Mouse (Mus musculus): ENCODE measurements around the gene Lefty1. TPM values are rescaled to one million over a fixed set of nuclear protein-coding genes. Genes with fewer than 3 reads are reported as not detected.
A peak's percentile ranks its signal among the peaks of the same experiment; 100 is the strongest.
"Not testable (repeated sequence)": the region's sequence is repeated elsewhere in the genome, so short reads cannot be mapped to it uniquely, and the experiment has no call there.

Gene Lefty1
- under 1 TPM; 0.66 to 0.81 TPM for total RNA-seq (2021)
- long read RNA-seq, experiment 1, result 0 reads
- long read RNA-seq, experiment 2, partial matches to known transcripts, result 0 of 2 reads
- long read RNA-seq, experiment 2, other reads (novel, unspliced or antisense), result 0 of 2 reads

DNA sequence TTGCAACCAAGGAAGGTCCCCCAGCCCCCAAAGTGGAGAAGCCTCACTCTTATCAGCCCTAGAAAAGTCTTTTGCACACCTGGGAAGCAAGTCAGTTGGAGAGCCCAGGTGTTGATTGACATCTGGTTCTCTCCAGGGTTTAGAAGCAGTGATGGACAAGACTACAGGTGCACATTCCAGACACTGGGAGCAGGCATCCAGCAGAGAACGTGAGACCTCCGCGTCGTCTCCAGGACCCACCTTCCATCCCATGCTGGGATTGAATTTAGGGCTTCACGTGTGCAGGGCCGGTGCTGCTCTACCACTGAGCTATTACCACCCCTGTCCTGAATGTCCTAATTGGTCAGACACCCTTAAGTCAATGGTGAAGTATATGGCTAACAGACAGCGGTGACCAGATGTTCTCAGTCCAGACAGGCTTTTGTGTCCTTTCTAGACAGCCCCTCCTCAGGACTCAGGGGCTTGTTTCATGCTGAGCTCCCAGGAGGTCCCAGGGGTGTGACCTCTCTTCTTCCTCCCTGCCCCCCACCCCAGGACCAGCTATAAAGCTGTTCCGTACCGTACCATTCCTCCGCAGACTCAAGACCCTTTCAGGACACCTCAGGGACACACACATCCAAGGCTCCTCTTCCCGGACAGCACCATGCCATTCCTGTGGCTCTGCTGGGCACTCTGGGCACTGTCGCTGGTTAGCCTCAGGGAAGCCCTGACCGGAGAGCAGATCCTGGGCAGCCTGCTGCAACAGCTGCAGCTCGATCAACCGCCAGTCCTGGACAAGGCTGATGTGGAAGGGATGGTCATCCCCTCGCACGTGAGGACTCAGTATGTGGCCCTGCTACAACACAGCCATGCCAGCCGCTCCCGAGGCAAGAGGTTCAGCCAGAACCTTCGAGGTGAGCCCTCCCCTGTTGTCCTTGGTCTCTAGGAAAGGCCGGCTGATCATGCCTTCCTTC lies at the start of gene Lefty1:
TSS of gene Lefty1 (plus strand) at position 556 of the 953 bp plus-strand sequence.
- no peak for DNase-seq
- intact Hi-C loops (cut with DNase I), result no loop called here

DNA sequence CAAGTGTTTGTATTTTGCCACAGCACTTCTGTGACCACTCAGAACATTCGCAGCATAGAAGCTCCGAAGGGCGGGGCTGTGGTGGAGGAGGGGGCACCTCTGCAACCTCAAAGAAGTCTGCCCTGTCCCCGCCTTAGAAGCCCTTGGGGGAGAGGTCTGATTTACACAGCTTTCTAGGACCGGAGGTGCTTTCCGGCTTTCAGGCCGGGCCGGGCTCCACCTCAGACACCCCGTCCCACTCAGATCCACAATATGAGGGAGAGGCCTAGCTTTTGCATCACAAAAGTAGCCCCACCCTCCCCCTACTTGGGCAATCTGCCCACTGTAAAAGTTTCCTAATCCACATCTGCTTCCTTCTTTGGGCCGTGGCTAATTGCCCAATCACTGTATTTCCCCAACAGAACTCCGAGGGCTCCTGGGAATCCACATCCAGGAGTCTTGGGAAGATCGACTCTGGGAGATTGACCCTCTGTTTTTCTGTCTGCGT lies 46.2 kb upstream of the Lefty1 start:
- intact Hi-C loops (cut with DNase I), result no loop called here

DNA sequence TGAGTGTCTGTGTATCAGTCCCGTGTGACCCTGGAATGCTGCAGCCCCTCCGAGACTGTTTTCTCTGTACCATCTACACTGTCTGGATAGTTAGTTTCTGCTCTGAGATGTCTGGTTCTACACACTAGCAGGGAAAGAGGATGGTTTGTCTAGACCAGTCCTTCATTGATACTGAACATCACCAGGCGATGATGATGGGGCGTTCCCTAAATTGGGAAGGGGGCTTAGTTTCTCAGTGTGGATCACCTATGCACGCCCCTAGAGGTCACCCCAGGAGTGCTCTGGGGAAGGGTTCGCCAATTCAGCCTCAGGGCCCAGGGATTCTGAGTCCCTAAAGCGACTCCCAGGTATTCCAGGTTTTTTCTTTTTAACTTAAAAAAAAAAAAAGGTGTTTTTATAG lies 45.6 kb upstream of the Lefty1 start:
- intact Hi-C loops (cut with DNase I), result no loop called here
- no peak for DNase-seq

More for the DNA sequence above, 46.2 kb upstream of the Lefty1 start:
- DNase-seq, result peak; percentile 87 to 91

DNA sequence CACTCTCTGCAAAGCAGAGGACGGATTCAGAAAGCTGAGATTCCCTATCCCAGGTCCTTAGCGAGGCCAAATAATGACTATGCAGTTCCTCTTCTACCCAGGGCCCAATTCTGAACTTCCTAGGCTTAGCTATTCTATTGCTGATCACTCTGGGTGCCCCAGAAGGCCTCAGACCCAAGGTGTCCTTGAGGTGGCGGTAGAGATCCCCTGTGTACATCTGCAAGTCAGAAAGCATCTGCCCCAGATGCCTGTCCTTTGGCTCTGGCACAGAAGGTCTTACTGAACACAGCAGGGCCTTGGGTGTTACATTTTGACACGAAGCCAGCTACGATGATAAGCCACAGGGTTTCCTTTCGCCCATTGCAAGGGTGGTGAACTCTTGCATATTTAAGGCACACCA lies 45.0 kb upstream of the Lefty1 start:
- intact Hi-C loops (cut with DNase I), result no loop called here
- DNase-seq, result peak in 1 of 2 experiments; percentile 33

DNA sequence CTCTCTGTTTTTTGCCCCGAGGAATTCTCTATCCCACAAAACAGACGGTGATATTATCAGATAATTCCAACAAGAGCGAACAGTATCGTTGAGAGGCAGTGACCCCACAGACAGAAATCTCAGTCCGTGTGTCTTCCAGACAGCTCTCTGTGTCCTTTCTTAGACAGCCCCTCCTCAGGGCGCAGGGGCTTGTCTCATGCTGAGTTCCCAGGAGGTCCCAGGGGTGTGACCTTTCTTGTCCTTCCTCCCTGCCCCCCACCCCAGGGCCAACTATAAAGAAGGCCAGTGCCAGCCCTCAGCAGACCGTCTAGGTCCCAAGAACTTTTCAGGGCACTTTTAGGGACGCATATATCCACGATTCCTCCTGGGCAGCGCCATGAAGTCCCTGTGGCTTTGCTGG lies 42.0 kb upstream of the Lefty1 start, which contains the start of gene Lefty2:
TSS of gene Lefty2 (plus strand) at position 301 of the 400 bp plus-strand sequence.
- DNase-seq, result no peak
- intact Hi-C loops (cut with DNase I), result no loop called here

DNA sequence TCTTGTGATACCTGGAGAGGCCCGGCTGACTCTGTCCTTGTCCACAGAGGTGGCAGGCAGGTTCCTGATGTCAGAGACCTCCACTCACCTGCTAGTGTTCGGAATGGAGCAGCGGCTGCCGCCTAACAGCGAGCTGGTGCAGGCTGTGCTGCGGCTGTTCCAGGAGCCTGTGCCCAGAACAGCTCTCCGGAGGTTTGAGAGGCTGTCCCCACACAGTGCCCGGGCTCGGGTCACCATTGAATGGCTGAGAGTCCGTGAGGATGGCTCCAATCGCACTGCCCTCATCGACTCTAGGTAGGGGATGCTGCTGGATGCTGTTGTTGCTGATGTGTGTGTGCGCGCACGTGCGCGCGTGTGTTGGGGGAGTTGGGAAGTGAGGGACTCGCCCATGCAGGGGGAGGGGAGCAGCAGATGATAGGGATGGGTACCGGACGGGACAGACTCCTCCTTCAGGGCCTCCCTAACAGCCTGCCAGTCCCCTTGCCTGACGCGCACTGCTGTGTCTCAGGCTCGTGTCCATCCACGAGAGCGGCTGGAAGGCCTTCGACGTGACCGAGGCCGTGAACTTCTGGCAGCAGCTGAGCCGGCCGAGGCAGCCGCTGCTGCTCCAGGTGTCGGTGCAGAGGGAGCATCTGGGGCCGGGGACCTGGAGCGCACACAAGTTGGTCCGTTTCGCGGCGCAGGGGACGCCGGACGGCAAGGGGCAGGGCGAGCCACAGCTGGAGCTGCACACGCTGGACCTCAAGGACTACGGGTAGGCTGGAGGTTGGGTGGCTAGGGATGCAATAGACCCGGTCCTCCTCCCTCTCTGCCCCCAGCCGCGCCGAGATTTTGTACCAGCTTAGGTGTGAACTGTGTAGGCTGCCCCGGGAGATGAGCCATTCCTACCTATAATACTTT lies 40.5 kb upstream of the Lefty1 start:
- intact Hi-C loops (cut with DNase I); DNase-seq: not testable (repeated sequence)

DNA sequence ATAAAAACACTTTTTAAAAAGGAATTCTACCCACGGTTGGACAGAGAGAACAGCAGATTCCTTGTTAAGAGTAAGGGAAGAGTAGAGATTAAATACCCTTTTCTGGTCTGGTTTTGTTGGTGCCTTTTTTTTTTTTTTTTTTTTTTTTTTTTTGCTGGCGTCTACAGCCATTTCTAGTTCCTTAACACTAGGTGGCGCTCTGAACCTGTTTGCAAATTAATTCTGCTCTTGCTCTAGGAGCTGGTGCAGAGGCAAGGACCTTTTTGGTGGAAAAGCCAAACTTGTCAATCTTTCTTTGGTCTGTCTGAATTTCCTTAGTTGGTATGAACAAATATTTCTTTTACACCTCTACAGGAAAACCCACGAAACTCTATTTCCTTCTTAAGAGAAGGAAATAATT lies 33.7 kb upstream of the Lefty1 start:
- intact Hi-C loops (cut with DNase I), result loop anchor here (1.0 kb wide), 1 partner anchor 73 kb away; no protein-coding TSS in a partner anchor
- peak in 1 of 2 experiments; percentile 42 for DNase-seq

DNA sequence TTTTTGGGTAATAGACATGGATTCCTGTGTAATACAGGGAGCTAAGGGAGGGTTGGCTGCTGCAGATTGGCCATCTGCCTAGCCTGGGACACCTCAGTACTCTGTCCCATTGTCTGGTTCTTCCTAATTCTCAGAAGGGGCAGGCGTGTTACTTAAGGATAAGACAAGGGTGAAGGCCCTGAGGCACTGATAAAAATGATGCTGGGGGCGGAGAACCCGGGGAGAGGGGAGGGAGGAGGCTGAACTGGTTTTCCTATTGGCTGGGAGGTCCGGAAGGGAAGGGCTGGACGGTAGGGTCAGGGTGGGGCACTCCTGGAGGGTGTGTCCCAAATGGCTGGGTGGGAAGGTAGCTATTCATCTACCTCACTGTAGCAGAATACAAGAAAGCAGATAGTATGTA lies 31.9 kb upstream of the Lefty1 start:
- intact Hi-C loops (cut with DNase I), result no loop called here
- DNase-seq, result no peak

DNA sequence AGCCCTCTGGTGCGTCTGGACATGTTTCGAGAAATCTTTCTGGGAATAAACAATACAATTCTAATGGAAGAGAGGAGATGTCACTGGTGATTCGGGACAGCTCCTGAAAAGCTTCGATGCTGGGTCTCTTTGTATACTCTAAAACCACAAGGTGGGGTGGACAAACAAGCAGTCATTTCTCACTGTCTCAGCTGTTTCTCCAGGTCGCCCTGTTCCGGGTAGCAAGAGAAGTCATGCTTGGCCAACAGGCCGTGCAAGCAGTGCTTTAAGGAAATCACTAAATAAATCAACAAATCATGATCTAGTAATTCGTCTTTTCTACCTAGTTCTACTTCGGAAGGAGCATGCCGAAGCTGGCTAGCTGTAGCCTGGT lies 31.2 kb upstream of the Lefty1 start:
- intact Hi-C loops (cut with DNase I), result loop anchor here (2.0 kb wide), 1 partner anchor 41 kb away; no protein-coding TSS in a partner anchor
- DNase-seq, result no peak

DNA sequence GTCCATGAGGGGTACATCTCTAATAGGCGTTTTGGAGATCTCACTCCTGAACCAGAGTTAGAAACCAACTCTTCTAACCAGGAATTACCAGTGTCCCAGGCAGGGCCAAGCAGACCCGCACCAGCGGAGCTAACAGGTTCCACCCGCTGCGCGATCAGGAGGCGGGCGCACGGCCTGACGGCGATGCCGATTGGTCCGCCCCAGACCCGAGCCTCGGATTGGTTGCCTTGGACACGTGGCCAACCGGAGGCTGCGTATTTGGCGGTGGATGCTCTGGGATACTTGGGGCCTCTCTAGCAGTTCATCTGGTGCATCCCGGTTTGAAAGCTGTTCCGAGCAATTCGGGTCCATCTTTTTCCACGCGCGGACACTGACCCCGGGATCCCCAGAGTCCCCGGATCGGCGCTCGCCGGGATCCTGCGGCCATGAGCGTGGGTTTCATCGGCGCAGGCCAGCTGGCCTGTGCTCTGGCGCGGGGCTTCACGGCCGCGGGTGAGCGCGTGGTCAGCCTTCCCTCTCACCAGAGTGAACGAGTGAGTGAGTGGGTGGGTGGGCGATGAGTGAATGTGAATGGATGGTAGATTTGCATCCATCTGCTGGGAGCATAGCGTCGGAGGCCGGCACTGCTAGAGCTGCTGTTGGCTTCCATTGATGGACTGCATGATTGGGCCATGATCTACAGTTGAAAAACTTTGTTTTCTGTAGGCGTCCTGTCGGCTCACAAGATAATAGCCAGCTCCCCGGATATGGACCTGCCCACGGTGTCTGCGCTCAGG lies 30.6 kb upstream of the Lefty1 start, which contains the start of gene Pycr2:
TSS of gene Pycr2 (plus strand) at position 255 of the 776 bp plus-strand sequence.
- intact Hi-C loops (cut with DNase I), result loop anchor here (2.0 kb wide), 1 partner anchor 41 kb away; no protein-coding TSS in a partner anchor
- DNase-seq, result peak; percentile 94

DNA sequence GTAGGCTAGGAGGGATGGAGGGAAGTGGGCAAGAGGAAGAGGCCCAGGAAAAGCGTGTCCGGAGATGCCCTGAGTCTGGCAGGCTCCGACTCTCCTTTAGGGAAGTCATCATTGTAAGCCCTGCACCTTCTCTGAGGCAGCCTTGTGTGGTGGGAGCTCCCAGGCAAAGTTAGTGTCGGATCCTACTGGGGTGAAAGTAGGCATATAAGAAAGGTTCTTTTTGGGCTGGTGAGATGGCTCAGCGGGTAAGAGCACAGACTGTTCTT lies 30.1 kb upstream of the Lefty1 start:
- DNase-seq, result no peak
- intact Hi-C loops (cut with DNase I), result loop anchor here (2.0 kb wide), 1 partner anchor 40 kb away; no protein-coding TSS in a partner anchor

DNA sequence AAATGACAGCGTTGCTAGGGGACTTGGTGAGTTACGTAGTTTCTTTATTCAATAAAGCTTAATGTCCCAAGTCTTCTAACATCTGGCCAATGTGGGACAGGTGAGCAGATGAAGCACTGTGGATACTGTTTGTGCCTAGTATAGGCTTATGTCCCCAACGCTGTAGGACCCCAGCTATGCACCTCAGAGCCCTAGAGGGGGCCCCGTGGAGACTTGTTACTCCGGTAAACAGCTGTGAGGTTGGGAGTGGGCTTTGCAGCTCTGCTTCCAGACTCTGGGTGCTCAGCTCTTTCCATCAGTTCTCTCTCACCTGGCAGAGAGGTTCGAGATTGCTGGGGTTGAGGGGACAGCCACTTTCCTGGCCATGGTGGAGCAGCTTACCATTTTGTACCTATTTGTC lies 29.5 kb upstream of the Lefty1 start:
- intact Hi-C loops (cut with DNase I), result loop anchor here (2.0 kb wide), 1 partner anchor 39 kb away; no protein-coding TSS in a partner anchor
- no peak for DNase-seq

DNA sequence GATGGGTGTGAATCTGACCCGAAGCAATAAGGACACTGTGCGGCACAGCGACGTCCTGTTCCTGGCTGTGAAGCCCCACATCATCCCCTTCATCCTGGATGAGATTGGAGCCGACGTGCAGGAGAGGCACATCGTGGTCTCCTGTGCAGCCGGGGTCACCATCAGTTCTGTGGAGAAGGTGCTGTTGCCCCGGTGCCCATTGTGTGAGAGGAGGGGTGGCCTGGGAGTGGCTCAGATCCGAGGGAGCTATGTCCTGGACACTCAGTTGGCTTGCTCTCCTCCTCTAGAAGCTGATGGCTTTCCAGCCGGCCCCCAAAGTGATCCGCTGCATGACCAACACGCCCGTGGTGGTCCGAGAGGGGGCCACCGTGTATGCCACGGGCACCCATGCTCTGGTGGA lies 28.9 kb upstream of the Lefty1 start:
- intact Hi-C loops (cut with DNase I), result loop anchor here (2.0 kb wide), 1 partner anchor 39 kb away; no protein-coding TSS in a partner anchor
- DNase-seq, result no peak

DNA sequence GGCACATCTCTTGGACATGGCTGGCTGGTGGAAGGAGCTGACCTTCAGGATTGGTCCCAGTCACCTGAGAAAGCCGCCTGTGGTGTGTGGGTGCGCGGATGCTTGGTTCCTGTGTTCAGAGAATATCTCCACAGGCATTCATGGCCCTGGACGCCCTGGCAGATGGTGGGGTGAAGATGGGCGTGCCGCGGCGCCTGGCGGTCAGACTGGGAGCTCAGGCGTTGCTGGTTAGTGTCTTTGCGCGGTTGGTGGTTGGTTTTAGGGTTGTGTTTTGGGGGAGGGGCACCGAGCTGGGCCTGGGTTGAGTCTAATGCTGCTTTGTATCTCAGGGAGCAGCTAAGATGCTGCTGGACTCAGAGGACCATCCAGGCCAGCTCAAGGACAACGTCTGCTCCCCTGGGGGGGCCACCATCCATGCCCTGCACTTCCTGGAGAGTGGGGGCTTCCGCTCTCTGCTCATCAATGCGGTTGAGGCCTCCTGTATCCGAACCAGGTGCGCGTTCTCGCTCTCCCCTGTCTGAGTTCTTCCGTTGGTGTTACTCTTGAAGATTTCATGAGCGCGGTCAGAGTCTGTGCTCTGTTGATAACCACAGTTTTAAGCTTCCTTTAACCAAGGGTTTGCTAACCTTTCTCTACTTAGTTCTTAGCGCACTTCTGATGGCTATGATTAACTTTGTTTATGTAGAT lies 28.2 kb upstream of the Lefty1 start:
- intact Hi-C loops (cut with DNase I), result no loop called here
- DNase-seq, result no peak

DNA sequence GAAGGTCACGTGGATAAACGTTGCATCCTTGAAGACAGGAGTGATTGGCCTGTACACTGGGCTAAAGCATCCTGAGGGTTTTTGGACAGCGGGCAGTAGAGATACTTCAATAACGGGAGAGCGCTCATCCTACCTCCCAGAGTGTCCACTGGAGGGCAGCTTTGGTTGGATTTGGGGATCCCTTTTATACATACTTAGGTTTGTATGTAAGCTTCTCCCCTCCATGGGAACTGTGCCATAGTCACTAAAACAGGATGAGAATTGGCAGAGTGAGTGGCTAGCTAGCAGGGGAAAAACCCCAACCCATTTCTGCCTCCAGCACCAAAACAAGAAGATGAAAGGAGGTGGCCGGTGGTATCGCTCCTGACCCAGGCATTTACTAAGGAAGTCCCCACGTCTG lies 23.7 kb upstream of the Lefty1 start:
- intact Hi-C loops (cut with DNase I), result no loop called here
- DNase-seq, result no peak

DNA sequence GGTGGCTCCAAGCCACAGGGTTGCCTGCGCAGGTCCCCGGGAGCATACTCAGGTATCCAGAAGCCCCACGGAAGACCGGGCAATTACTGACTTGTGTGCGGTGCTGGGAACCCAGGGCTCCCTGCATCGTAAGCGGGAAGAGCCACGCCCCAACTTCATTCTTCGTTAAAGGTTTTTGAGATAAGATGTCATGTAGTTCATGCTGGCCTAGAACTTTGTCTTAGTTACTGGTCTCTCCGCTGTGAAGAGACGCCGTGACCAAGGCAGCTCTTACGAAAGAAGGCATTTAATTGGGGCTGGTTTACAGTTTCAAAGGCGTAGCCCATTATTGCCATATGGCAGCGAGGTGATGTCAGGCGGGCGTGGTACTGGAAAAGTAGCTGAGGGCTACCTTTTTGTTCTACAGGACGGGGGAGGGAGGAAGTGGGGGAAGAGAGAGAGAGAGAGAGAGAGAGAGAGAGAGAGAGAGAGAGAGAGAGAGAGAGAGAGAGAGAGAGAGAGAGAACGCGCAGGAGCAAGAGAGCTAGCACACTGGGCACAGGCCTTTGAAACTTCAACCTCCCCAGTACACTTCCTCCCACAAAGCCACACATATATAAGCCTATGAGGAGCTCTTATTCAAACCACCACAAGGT lies 23.1 kb upstream of the Lefty1 start:
- no peak for DNase-seq
- intact Hi-C loops (cut with DNase I), result no loop called here

DNA sequence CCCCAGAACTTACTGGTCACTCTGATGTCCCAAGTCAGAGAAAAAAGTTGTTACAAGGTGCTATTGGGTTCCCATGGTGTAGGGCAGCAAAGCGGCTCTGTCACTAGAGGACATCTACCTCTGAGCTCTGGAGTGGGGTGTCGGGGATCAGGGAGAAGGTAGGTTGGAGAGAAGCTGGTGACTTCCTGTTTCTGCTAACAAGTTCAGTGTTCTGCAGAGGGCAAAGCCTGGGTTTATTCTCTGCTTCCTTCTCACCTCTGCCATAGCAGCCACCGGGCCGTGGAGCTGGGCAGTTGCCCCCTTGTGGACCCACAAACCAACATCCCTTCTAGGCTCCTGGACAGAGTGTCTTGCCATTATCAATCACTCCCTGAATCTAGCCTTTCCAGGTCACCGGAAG lies 22.0 kb upstream of the Lefty1 start:
- DNase-seq, result no peak

DNA sequence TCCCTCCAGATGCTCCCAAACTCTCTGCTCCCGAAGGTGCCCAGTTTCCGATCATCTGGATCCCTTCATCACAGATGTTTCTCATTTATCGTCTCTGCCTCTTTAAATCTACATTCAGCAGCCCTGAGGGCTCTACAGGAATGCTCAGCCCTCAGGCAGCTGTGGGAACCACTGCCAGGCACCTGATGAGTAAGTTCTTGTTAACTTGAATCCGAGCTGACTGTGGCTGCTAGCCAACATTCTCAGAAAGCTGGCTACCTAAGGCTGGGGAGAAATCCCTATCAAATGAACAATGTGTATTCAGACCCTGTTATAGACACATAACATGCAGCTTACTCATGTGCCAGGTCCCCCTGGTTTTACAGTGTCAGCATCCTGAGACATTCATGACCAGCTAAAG lies 21.0 kb upstream of the Lefty1 start:
- no peak for DNase-seq
- intact Hi-C loops (cut with DNase I), result no loop called here

More for the DNA sequence above, 22.0 kb upstream of the Lefty1 start:
- intact Hi-C loops (cut with DNase I), result no loop called here

DNA sequence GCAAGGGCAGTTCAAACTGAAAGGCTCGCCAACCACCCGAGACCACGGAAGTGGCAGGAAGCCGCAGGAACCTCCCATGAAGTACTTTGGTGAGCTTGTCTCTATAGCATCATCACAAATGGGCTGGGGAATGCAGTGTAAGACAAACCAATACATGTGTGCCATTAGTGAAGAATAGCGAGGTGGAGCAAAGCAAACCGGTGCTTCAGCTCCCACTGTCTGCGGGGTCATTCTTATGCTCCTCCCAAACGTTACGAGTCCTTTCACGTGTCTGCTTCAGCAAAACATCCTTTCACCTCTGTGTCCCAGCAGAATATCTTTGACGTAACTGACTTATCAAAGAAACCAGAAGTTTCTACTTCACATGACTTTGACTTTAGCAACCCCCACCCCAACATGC lies 18.4 kb upstream of the Lefty1 start:
- DNase-seq, result no peak
- intact Hi-C loops (cut with DNase I), result no loop called here
